Mouse (Mus musculus) neural tube, embryonic 14.5 days (tissue): ENCODE results near the gene Ctnnbip1. TPM values are rescaled to one million over a fixed set of nuclear protein-coding genes. Genes with fewer than 3 reads are reported as not detected.

Experiments used
- ATAC-seq: fragments of 200-750 bp; cut with Nextera tagmentation; 2 replicates; pipeline ENCODE4 v1.8.0; 2017; ENCODE audit warnings: low read depth, mild to moderate bottlenecking, moderate TSS enrichment, moderate library complexity
- H3K27ac ChIP-seq: fragments of 300-500 bp; sonication (generic); 2 replicates; pipeline ENCODE4 v1.5.1; 2014; ENCODE audit warnings: low read depth, mild to moderate bottlenecking, control low read depth, low read length, moderate library complexity, mixed read lengths
- H3K27me3 ChIP-seq: fragments of 300-500 bp; sonication (generic); 2 replicates; pipeline ENCODE4 v1.6.1; 2014; ENCODE audit warnings: low read length; ENCODE audit not compliant: control insufficient read depth, insufficient read depth
- H3K36me3 ChIP-seq: fragments of 300-500 bp; sonication (generic); 2 replicates; pipeline ENCODE4 v1.6.1; 2014; ENCODE audit warnings: low read length, mixed read lengths; ENCODE audit not compliant: control insufficient read depth, insufficient read depth
- H3K4me1 ChIP-seq: fragments of 300-500 bp; sonication (generic); 2 replicates; pipeline ENCODE4 v1.6.1; 2014; ENCODE audit warnings: low read length; ENCODE audit not compliant: control insufficient read depth, insufficient read depth
- H3K4me2 ChIP-seq: fragments of 300-500 bp; sonication (generic); 2 replicates; pipeline ENCODE4 v1.6.1; 2014; ENCODE audit warnings: mild to moderate bottlenecking, low read depth, low read length, control low read depth
- H3K4me3 ChIP-seq: fragments of 300-500 bp; sonication (generic); 2 replicates; pipeline ENCODE4 v1.5.1; 2014; ENCODE audit warnings: low read depth, low read length, control low read depth, mixed read lengths
- H3K9ac ChIP-seq: fragments of 300-500 bp; sonication (generic); replicated peaks from 2 replicates; pipeline ENCODE4 v1.6.1; 2014; ENCODE audit warnings: low read depth, mild to moderate bottlenecking, control low read depth, low read length, mixed read lengths
- H3K9me3 ChIP-seq: fragments of 300-500 bp; sonication (generic); 2 replicates; pipeline ENCODE4 v1.6.1; 2016; ENCODE audit warnings: low read length; ENCODE audit not compliant: control insufficient read depth
- WGBS: fragments of 180-500 bp; shearing (Covaris S2); extraction: QIAGEN DNeasy Blood & Tissue Kit; methylation state at CpG from one replicate; pipeline ENCODE4 v1.1.7; 2014; 5-methylcytosine and 5-hydroxymethylcytosine counted together
- polyA plus RNA-seq: library from polyadenylated mRNA; unstranded; fragments of >200 nt; fragmentation: Nextera tagmentation; extraction: Ambion mirVana; gene quantifications from 2 replicates; pipeline ENCODE4 v1.2.1, GENCODE M21; 2014

Gene Ctnnbip1
- polyA plus RNA-seq, 1 experiment from 2014 or later: 98.0 TPM

DNA sequence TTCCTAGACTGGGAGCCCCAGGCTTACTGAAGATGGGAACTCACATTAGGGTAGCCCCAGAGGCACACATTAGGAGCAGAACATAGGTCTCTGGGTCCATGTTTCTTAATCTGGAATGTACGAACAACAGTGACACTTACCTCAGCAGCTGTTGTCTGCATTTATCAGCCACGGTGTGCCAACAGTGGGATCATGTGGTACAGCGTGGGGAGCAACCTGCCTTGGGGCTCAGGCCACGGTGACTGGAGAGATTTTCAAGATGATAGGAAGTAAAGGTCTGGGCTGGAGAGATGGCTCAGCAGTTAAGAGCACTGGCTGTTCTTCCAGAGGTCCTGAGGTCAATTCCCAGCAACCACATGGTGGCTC, 52.4 kb downstream of the Ctnnbip1 start:
- no peak for ATAC-seq
- H3K4me1 ChIP-seq: no peaks in the 10 kb centered on the region

DNA sequence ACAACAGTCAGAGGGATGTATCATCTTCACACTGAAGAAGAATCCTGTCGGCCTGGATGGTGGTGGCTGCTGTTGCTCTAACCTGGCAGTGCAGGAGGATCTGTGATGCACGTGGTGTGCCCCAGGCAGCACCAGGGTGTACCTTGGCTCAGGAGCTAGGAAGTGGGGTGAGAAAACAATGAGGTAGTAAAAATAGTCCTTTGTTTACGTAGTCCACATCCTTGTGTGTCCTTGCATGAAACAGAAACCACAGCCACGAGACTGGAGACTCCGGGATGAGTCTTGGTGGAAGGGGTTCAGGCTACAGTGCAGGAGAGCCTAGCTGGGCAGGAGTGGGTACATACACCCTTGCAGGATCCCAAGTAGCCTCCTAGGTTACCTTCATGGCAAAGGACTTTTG, 53.2 kb downstream of the Ctnnbip1 start:
- H3K4me1 ChIP-seq: no peaks in the 10 kb centered on the region
- H3K27ac ChIP-seq: no peak overlapping the region
- WGBS: 74% methylated on average over 5 of the region's 5 CpGs
- no peaks in the 10 kb centered on the region for H3K27me3 ChIP-seq
- no peaks in the 10 kb centered on the region for H3K9me3 ChIP-seq
- H3K36me3 ChIP-seq: no peaks in the 10 kb centered on the region
- H3K4me2 ChIP-seq: no peak overlapping the region
- no peak for ATAC-seq
- no peak overlapping the region for H3K9ac ChIP-seq
- H3K4me3 ChIP-seq: no peak overlapping the region

More for the DNA sequence above, 52.4 kb downstream of the Ctnnbip1 start:
- Histone ChIP-seq H3K9me3 (no peaks in the 10 kb centered on the region), H3K9ac (no peak overlapping the region), H3K36me3 (0 out of 2 replicates have a peak, but pooled peaks cover 5% of the 10 kb centered on the region), H3K4me2 (no peak overlapping the region), H3K27ac (no peak overlapping the region), H3K4me3 (no peak overlapping the region), H3K27me3 (no peaks in the 10 kb centered on the region)
- 83% methylated on average over 4 of the region's 4 CpGs for WGBS

DNA sequence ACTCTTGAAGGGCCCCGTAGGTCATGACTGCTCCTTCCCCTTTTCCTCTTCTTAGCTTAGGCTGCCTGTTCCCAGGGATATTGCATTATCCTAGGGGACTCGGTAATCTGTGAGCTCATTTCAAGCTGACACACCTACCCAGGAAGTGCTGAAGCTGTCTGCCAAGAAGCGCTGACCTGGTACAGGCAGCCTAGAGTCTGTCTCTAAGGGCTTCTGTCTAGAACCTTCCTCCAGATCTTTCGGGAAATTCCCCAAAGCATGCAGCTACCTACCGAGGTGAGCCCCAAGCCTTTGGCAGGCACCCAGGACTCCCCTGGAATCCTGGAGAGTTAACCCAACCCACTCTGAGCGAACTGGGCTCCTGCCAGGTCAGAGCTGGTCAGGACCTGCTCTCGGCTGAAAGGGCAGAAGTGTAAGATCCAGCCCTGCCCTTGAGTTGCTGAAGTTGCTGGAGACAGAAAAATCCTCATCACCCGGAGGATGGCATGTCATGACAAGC, 53.7 kb downstream of the Ctnnbip1 start:
- no peaks in the 10 kb centered on the region for H3K9me3 ChIP-seq
- 67% methylated on average over 8 of the region's 8 CpGs for WGBS

DNA sequence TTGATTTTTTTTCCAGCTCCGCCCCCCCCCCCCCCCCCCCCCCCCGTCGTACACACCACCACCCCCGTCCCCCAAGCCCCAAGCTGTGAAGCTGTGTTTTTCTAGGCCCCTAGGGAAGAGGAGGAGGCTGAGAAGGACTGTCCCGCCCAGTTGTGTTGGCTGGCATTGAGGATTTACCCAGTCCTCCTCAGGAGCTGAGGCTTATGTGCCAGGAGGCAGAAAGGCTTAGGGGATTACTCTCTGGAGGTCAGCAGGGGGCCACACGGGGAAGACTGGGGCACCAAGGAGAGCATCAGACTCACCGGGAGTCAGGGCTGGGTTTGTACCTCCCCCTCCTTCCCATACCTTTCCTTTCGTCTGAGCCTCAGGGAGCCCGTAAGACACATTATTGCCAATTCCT, 54.4 kb downstream of the Ctnnbip1 start:
- whole genome bisulfite sequencing: 37% methylated on average over 6 of the region's 9 CpGs
- no peak for ATAC-seq

More for the DNA sequence above, 53.7 kb downstream of the Ctnnbip1 start:
- Histone ChIP-seq H3K9ac (no peak overlapping the region), H3K27me3 (no peaks in the 10 kb centered on the region), H3K4me1 (peaks cover under 1% of the 10 kb centered on the region; the same call in 1 of the 2 replicates), H3K4me3 (no peak overlapping the region), H3K27ac (no peak overlapping the region), H3K36me3 (no peaks in the 10 kb centered on the region), H3K4me2 (no peak overlapping the region)
- ATAC-seq: no peak

DNA sequence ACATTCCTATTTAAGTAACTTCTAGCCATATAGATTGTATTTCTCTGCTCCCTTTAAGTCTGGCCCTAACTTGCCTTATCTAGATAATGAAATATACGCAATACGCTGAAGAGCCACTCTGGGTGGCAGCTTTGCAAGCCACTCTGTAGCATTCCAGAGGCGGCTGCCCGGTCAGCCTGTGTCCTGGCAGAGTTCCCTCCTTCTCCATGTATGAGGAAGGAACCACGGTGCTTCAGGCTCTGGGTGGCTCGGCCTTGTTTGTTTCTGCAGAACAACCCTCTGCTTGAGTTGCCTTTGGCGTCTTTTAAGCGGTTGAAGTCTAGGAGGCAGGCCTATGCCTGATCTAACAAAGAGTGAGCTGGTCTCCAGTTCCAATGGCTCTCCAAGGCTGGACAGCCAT, 54.8 kb downstream of the Ctnnbip1 start:
- Histone ChIP-seq H3K36me3 (no peaks in the 10 kb centered on the region), H3K27me3 (no peaks in the 10 kb centered on the region), H3K27ac (no peak overlapping the region), H3K9me3 (no peaks in the 10 kb centered on the region), H3K4me1 (peaks cover 8% of the 10 kb centered on the region), H3K9ac (no peak overlapping the region), H3K4me3 (no peak overlapping the region), H3K4me2 (no peak overlapping the region)
- WGBS: 73% methylated on average over 8 of the region's 8 CpGs
- no peak for ATAC-seq

More for the DNA sequence above, 54.4 kb downstream of the Ctnnbip1 start:
- no peak overlapping the region for H3K27ac ChIP-seq
- H3K4me1 ChIP-seq: peaks cover 8% of the 10 kb centered on the region
- H3K27me3 ChIP-seq: no peaks in the 10 kb centered on the region
- H3K9me3 ChIP-seq: no peaks in the 10 kb centered on the region
- no peak overlapping the region for H3K9ac ChIP-seq
- no peak overlapping the region for H3K4me3 ChIP-seq
- no peaks in the 10 kb centered on the region for H3K36me3 ChIP-seq
- no peak overlapping the region for H3K4me2 ChIP-seq

DNA sequence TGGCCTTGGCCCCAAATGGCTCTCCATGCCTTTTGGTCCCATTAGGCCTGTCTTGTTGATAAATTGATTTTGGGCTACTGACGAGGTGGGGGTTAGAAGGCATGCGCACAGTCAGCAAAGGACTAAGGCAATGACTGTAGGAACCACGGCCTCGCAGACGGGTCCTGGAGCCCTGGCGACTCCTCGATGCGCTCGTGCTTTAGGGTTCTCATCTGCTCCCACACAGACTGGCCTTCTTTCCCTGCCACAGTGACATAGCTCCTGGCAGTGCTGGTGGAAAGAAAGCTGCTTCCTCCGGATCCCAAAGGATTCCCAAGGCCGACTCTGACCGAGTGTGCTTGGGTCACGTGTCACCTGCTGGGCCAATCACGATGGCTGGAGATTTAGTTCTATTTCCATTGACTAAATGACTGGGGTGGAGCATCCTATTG, 56.4 kb downstream of the Ctnnbip1 start:
- Histone ChIP-seq H3K27ac (no peak overlapping the region), H3K4me1 (peaks cover 8% of the 10 kb centered on the region)

DNA sequence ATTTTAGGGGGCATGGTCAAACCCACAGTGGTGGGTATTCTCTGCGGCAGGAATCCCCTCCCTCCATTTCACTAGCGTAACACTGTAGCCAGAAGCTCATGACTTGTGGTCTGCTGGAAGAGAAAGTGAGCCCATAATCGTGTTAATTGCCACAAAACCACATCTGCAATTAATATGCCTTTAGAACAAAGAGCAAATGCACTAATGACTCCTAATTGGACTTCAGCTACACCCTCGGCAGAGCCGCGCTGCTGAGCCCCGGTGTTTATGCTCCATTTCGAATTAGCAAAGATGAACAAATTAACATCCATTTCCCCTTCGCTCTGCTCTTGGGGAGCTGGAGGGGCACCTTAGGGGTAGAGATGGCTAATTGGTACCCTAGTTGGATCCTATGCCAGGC, 58.0 kb downstream of the Ctnnbip1 start:
- Histone ChIP-seq H3K4me2 (no peak overlapping the region), H3K9me3 (no peaks in the 10 kb centered on the region), H3K36me3 (no peaks in the 10 kb centered on the region), H3K4me3 (no peak overlapping the region), H3K27me3 (no peaks in the 10 kb centered on the region), H3K9ac (no peak overlapping the region), H3K27ac (peak overlapping the region; percentile 62; the same call in 1 of the 2 replicates), H3K4me1 (peaks cover 8% of the 10 kb centered on the region)
- no peak for ATAC-seq
- WGBS: 52% methylated on average over 9 of the region's 9 CpGs

More for the DNA sequence above, 56.4 kb downstream of the Ctnnbip1 start:
- Histone ChIP-seq H3K27me3 (no peaks in the 10 kb centered on the region), H3K9me3 (no peaks in the 10 kb centered on the region), H3K9ac (no peak overlapping the region), H3K36me3 (no peaks in the 10 kb centered on the region), H3K4me3 (no peak overlapping the region), H3K4me2 (no peak overlapping the region)
- no peak for ATAC-seq
- WGBS: 63% methylated on average over 14 of the region's 14 CpGs

DNA sequence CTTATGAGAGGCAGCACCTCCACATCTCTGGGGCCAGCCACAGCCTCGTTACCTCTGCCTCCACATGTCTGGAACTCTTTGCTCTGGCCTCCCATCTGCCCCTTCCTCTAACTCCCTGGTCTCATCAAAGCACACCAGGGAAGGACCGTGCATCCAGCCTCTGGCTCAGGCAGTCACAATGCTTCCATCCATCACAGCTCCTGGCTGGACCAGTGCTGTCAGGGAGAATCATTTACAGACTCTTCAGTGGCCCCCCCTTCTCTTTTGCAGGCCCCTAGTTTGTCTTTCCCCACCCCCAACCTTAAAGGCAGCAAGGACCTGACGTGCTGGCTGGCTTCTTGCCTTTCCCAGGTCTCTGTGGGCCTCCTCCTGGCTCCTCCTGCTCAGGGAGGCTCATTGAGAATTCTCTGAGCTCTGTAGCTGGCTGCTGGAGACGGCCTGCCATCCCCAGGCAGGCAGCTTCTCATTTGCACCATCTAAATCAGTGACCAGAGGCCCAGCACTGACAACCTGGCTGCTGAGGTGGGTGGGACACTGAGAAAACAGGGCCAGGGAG, 59.0 kb downstream of the Ctnnbip1 start:
- Histone ChIP-seq H3K9ac (0 out of 2 replicates have a peak overlapping the region, but pooled peaks have one; percentile 32), H3K27me3 (no peaks in the 10 kb centered on the region), H3K36me3 (no peaks in the 10 kb centered on the region), H3K27ac (peak overlapping the region; percentile 62), H3K4me2 (no peak overlapping the region), H3K4me3 (no peak overlapping the region), H3K4me1 (peaks cover 8% of the 10 kb centered on the region), H3K9me3 (no peaks in the 10 kb centered on the region)
- 0 out of 2 replicates have a peak, but pooled peaks have one; percentile 7 for ATAC-seq
- WGBS: 9% methylated on average over 4 of the region's 4 CpGs

DNA sequence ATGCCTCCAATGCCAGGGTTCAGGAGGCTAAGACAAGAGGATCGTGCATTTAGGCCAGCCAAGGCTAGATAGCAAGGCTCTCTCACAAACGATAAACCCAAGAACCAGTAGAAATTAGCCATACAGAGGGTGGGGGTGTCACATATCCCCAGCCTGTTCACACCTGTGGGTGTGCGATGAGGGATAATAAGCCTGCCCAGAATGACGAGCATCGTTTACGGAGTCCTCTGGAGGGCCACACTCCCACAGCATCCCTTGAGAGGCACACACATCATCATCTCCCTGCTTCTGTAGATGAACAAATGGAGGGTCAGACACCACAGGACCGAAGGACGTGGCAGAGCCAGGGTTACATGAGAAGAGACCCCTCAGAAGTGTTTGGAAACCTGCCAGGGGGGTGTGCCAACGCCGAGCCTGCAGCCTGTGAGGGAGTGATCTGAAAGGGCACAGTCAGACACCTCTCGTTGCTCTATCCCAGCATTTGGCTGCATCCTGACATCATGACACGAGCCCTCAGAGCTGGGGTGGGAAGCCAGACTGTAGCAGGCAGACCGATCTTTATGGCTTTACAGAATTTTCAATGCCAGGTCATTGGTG, 60.1 kb downstream of the Ctnnbip1 start:
- H3K27ac ChIP-seq: no peak overlapping the region
- no peaks in the 10 kb centered on the region for H3K36me3 ChIP-seq
- no peaks in the 10 kb centered on the region for H3K27me3 ChIP-seq
- H3K4me2 ChIP-seq: no peak overlapping the region
- H3K4me1 ChIP-seq: peaks cover 8% of the 10 kb centered on the region
- no peaks in the 10 kb centered on the region for H3K9me3 ChIP-seq
- H3K9ac ChIP-seq: no peak overlapping the region
- 52% methylated on average over 13 of the region's 13 CpGs for WGBS
- no peak overlapping the region for H3K4me3 ChIP-seq
- ATAC-seq: no peak
